Mouse (Mus musculus): Measurements from ENCODE around the gene Tmeff1. TPM values are rescaled to one million over a fixed set of nuclear protein-coding genes. Genes with fewer than 3 reads are reported as not detected.

The Tmeff1 gene
- polyA plus RNA-seq, 1 experiment from 2014 or later = 10.2 TPM

- peak overlapping the region; percentile 55 for H3K4me3 ChIP-seq (ENCODE audit: low read depth, low read length)
- no peak for TF ChIP-seq CTCF (IDR thresholded peaks at IDR 0.05; ENCODE audit: low read depth)
- peak overlapping the region; percentile 88 for H3K4me2 ChIP-seq (replicated peaks; ENCODE audit: low read depth)
- ATAC-seq = no peak
- no peaks in the 10 kb centered on the region for H3K27me3 ChIP-seq (replicated peaks; ENCODE audit: control insufficient read depth, insufficient read depth, low read length)
- H3K9ac ChIP-seq (ENCODE audit: low read depth, low read length) = peak overlapping the region; percentile 83
- H3K9me3 ChIP-seq (ENCODE audit: control insufficient read depth) = no peaks in the 10 kb centered on the region
- H3K36me3 ChIP-seq (ENCODE audit: control insufficient read depth, insufficient read depth) = no peaks in the 10 kb centered on the region
- 0 out of 2 replicates have a peak, but pooled peaks cover 2% of the 10 kb centered on the region for H3K4me1 ChIP-seq (replicated peaks; ENCODE audit: control insufficient read depth, insufficient read depth, low read length)
- no peak overlapping the region for H3K27ac ChIP-seq (ENCODE audit: low read depth, low read length)
- WGBS = 43% methylated on average over 15 of the region's 15 CpGs
Measured at GRCm38 (mm10) chr4:48541526-48542250, 43.3 kb upstream of the Tmeff1 start.

GRCm38 (mm10) chr4:48542351-48542750, 42.6 kb upstream of the Tmeff1 start:
- Histone ChIP-seq H3K4me1 (replicated peaks; ENCODE audit: control insufficient read depth, insufficient read depth, low read length) (0 out of 2 replicates have a peak, but pooled peaks cover 2% of the 10 kb centered on the region), H3K36me3 (ENCODE audit: control insufficient read depth, insufficient read depth) (no peaks in the 10 kb centered on the region), H3K9me3 (ENCODE audit: control insufficient read depth) (no peaks in the 10 kb centered on the region), H3K27ac (ENCODE audit: low read depth, low read length) (no peak overlapping the region), H3K9ac (ENCODE audit: low read depth, low read length) (no peak overlapping the region), H3K27me3 (replicated peaks; ENCODE audit: control insufficient read depth, insufficient read depth, low read length) (no peaks in the 10 kb centered on the region), H3K4me2 (replicated peaks; ENCODE audit: low read depth) (peak overlapping the region; percentile 88; the same call in 1 of the 2 replicates), H3K4me3 (ENCODE audit: low read depth, low read length) (no peak overlapping the region)
- WGBS = 44% methylated on average over 5 of the region's 5 CpGs
- no peak for ATAC-seq
- TF ChIP-seq CTCF (IDR thresholded peaks at IDR 0.05; ENCODE audit: low read depth) = no peak

- 66% methylated on average over 6 of the region's 6 CpGs for WGBS
- Histone ChIP-seq H3K27me3 (replicated peaks; ENCODE audit: control insufficient read depth, insufficient read depth, low read length) (no peaks in the 10 kb centered on the region), H3K4me2 (replicated peaks; ENCODE audit: low read depth) (no peak overlapping the region), H3K9ac (ENCODE audit: low read depth, low read length) (no peak overlapping the region), H3K9me3 (ENCODE audit: control insufficient read depth) (no peaks in the 10 kb centered on the region), H3K27ac (ENCODE audit: low read depth, low read length) (no peak overlapping the region), H3K4me3 (ENCODE audit: low read depth, low read length) (no peak overlapping the region), H3K36me3 (ENCODE audit: control insufficient read depth, insufficient read depth) (no peaks in the 10 kb centered on the region), H3K4me1 (replicated peaks; ENCODE audit: control insufficient read depth, insufficient read depth, low read length) (0 out of 2 replicates have a peak, but pooled peaks cover 2% of the 10 kb centered on the region)
- ATAC-seq = no peak
- no peak for TF ChIP-seq CTCF (IDR thresholded peaks at IDR 0.05; ENCODE audit: low read depth)
Measured at GRCm38 (mm10) chr4:48543071-48543865, 41.7 kb upstream of the Tmeff1 start.

- 93% methylated on average over 8 of the region's 8 CpGs for WGBS
- Histone ChIP-seq H3K9me3 (ENCODE audit: control insufficient read depth) (no peaks in the 10 kb centered on the region), H3K4me3 (ENCODE audit: low read depth, low read length) (no peak overlapping the region), H3K27ac (ENCODE audit: low read depth, low read length) (no peak overlapping the region), H3K27me3 (replicated peaks; ENCODE audit: control insufficient read depth, insufficient read depth, low read length) (no peaks in the 10 kb centered on the region), H3K9ac (ENCODE audit: low read depth, low read length) (no peak overlapping the region), H3K36me3 (ENCODE audit: control insufficient read depth, insufficient read depth) (no peaks in the 10 kb centered on the region), H3K4me2 (replicated peaks; ENCODE audit: low read depth) (no peak overlapping the region), H3K4me1 (replicated peaks; ENCODE audit: control insufficient read depth, insufficient read depth, low read length) (0 out of 2 replicates have a peak, but pooled peaks cover 2% of the 10 kb centered on the region)
- no peak for TF ChIP-seq CTCF (IDR thresholded peaks at IDR 0.05; ENCODE audit: low read depth)
- no peak for ATAC-seq
Measured at GRCm38 (mm10) chr4:48544141-48544540, 40.8 kb upstream of the Tmeff1 start.

- no peak overlapping the region for H3K4me3 ChIP-seq (ENCODE audit: low read depth, low read length)
- H3K4me2 ChIP-seq (replicated peaks; ENCODE audit: low read depth) = no peak overlapping the region
- H3K9me3 ChIP-seq (ENCODE audit: control insufficient read depth) = no peaks in the 10 kb centered on the region
- 53% methylated on average over 12 of the region's 12 CpGs for WGBS
- H3K4me1 ChIP-seq (replicated peaks; ENCODE audit: control insufficient read depth, insufficient read depth, low read length) = 0 out of 2 replicates have a peak, but pooled peaks cover 2% of the 10 kb centered on the region
- no peak overlapping the region for H3K9ac ChIP-seq (ENCODE audit: low read depth, low read length)
- no peaks in the 10 kb centered on the region for H3K36me3 ChIP-seq (ENCODE audit: control insufficient read depth, insufficient read depth)
- no peak for TF ChIP-seq CTCF (IDR thresholded peaks at IDR 0.05; ENCODE audit: low read depth)
- H3K27ac ChIP-seq (ENCODE audit: low read depth, low read length) = no peak overlapping the region
- no peak for ATAC-seq
- no peaks in the 10 kb centered on the region for H3K27me3 ChIP-seq (replicated peaks; ENCODE audit: control insufficient read depth, insufficient read depth, low read length)
Measured at GRCm38 (mm10) chr4:48545966-48546365, 39.0 kb upstream of the Tmeff1 start.
